Mouse (Mus musculus) regulatory T cell (primary cell): ENCODE results near the gene Rgs3.

ENCODE experiments used
- in situ Hi-C: fragments of 300-600 bp; cut with MboI, MseI; formaldehyde crosslinking; loops from one replicate; pipeline ENCODE4 v1.15.1; 2025; ENCODE audit warnings: high pct_unique_total_duplicates

The Rgs3 gene

DNA sequence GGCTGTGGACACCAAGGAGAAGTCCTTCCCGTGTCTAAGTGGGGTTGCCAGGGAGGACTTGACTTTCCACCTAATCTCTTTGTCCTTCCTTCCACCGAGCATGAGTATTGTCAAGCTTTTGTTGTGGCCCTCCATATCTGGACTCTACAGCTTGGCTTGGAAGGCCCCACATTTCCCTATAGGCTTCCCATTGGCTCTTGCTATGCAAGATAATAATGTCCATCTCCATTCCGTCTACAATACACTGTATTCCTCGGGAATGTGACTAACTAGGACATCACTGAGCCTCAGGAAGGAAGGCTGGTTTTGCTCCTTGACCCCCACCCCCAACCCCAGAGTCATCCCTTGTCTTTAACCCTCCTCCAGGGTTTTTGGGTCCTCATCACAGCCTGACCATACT lies 44.0 kb downstream of the Rgs3 start:
- in situ Hi-C loops, result no loop called here

DNA sequence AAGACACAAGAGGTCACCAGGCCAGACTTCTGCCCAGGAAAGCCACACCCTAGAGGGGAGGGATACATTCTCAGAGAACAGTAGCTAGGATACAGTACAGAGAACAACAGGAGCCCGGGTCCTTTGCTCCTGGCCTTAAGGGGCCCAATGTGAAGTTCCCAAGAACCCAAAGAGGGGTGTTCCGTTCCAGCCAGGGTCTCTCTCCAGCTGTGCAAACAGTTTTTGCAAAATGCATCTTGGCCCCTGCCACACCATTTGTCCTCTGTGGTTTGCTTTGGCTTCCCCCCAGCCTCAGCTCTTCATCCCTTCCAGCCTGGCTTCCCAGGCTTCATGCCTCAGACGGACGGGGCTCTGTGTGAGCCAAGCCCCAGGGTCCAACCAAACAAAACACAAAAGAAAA lies 44.4 kb downstream of the Rgs3 start:
- in situ Hi-C loops, result no loop called here

DNA sequence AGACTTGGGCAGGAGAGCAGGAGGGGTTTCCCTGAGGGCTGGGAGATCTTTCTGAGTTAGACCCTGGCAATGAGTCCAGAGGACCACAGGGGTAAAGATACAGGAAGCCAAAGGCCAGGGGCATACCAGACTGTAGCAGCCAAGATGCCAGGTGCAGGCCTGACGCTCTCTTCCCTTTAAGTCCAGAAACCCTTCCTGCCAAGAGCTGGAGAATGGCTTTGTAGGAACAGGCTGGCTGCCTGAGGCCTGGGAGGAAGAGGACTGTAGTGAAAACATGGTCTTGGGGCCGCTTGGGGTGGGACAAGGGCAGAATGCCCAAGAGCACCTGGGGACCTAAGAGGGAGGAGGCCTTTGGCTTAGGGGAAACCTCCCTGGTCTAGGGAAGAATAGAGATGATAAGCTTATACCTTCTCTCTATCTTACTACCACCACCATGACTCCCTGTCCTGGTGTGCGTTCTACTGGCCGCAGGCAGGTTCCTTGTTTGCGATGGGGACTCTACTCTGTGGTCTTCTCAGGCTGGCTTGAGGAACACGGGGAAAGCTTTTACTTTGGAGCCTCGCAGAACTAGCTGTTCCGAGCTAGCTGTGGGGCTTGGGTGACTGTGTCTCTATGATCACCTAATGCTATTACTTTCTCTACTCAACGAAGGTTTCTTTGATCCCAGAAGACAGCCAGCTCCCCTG lies 46.4 kb downstream of the Rgs3 start:
- in situ Hi-C loops, result no loop called here

DNA sequence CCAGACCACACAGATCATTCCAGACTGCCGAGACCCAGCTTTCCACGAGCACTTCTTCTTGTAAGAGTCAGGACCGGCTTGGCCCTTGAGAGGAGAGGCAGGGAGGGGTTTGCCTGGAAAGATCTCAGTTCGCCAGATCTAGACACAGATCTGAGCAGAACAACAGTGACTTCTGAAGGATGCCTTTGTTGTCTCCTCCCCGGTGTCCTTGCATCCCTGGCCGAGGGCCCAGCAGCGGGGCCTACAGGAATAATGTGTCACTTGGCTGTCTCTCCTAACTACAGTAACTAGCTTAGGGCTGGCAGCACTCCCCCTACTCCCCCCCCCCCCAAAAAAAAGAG lies 46.9 kb downstream of the Rgs3 start:
- in situ Hi-C loops, result no loop called here

DNA sequence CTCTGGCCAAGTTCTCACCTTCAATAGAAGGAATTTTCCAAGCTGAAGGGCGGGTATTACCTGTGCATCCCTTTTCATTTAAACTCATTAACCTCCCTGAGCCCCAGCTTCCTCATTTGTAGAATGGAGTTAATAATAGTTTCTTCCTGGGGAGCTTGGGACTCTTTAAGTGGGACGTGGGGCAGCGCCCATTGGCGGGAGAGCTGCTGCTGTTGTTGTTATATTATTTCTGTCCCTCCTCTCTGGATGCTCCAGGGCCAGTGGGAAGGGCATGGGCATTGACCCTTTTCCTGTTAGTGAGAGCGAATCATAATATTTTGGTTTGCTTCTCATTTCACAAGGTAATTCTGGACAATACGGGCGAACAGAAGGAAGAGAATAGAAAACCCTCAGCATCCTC lies 47.3 kb downstream of the Rgs3 start:
- in situ Hi-C loops, result no loop called here

DNA sequence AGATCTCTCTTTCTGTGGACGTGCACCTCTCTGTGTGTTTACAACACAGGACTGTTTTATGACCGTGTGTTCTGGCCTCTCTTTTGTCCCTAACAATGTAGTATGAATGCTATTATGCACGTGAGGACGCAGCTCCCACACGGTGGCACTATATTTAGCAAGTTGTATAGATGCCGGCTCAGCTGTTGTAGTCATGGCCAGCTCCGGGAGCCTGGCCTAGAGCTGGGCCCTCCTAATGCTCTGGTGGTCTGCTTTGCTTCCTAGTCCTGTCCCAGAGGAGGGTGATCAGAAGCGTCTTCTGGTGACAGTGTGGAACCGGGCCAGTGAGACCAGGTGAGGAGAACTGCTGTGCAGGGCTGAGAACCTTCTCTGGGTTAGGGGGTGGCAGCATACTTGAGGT lies 47.7 kb downstream of the Rgs3 start:
- in situ Hi-C loops, result no loop called here

DNA sequence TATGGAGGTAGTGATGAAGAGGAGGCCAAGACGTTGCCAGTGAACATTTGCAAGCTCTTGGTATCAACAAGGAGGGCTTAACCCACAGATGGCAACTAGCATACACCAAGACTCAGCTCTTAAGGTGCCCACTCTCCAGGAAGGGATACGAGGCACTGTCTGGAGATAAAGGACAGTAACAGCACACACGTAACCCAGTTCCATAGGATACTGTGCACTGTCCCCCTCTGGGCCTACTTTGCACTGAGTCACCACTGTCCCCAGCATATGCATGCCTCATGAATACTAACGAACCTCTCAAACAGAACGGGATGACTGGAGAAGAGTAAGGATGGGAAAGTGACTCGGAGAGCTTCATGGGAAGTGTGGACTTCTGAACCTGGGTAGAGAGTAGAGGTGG lies 48.2 kb downstream of the Rgs3 start:
- in situ Hi-C loops, result no loop called here

DNA sequence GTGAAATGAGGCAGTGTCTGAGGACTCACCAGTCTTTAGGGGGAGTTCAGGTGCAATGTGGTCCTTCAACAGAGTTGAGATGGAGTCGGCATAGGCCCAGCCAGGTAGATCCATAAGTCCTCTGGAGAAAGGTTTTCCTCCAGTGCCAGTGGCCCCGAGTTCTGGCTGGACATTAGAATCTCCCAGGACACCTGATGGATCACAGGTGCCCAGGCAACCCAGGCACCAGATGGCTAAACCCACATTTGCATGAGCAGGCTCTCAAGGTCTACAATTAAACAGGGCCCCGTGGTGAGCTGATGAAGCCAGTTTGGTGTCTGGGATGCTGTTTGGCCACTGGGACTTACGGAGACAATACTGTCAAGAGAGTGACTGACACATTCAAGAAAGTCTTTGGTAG lies 49.7 kb downstream of the Rgs3 start:
- in situ Hi-C loops, result no loop called here

DNA sequence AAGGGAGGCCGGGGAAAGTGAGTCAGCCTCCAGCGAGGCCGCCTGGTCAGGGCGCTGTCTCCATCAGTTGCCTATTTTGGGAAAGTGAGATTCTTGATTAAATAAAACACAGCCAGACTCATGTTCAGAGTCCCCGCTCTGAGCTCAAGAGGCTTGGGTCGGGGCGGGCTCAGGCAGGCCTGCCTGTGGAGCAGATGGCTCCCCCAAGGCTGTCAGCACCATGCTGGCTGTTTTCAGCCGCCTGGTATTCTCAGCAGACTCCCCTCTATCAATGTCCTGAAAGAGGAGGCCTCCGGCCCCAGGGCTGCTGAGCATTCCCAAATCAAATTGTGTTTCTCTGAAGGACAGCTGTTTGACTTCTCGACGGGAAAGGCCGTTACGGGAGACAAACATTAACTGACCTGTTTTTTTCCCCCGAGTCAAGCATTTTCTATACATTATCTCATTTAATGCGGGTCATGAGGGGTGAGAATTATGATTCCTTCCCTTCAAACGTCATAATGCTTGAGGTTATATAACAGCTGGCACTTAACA lies 50.6 kb downstream of the Rgs3 start:
- in situ Hi-C loops, result no loop called here

DNA sequence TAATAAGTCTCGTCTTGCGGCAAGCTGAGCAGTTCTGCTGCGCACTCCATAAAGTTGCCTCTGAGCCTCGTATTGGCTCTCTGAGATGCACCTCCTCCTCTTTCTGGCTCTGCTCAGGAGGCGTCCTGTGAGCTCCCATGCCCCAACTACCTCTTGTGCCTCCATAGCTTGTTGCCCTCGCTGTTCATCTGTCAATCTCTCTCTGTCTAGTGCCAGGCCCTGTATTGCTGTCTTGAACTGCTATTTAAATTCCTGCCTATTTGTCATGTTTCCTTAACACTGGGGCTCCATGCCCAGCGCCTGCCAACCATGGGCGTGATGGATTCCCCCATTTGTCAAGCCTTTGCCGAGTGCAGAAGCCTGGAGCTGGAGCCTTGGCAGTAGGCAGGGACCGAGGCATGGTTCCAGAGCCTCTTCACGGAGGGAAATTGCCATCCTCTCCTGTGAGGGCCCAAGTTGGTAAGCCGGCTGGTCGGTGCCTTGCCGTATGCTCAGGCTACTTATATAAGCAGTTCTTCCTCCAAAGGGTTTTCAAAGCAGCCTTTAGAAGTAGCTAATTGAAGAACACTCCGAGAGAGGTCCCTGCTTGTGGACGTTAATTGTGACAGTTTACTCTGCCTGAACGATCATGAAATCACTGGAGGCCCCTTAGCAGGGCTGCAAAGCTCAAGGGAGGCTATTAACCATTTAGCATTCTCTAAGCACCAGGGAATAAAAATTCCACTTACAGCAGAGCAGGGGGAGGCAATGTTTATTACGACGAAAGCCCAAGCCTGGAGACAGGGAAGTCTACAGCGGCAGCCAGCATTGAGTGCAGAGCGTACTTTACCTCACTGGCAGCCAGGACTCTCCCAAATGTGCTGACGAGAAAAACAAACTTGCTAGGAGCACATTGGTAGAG lies 53.2 kb downstream of the Rgs3 start:
- in situ Hi-C loops, result no loop called here

DNA sequence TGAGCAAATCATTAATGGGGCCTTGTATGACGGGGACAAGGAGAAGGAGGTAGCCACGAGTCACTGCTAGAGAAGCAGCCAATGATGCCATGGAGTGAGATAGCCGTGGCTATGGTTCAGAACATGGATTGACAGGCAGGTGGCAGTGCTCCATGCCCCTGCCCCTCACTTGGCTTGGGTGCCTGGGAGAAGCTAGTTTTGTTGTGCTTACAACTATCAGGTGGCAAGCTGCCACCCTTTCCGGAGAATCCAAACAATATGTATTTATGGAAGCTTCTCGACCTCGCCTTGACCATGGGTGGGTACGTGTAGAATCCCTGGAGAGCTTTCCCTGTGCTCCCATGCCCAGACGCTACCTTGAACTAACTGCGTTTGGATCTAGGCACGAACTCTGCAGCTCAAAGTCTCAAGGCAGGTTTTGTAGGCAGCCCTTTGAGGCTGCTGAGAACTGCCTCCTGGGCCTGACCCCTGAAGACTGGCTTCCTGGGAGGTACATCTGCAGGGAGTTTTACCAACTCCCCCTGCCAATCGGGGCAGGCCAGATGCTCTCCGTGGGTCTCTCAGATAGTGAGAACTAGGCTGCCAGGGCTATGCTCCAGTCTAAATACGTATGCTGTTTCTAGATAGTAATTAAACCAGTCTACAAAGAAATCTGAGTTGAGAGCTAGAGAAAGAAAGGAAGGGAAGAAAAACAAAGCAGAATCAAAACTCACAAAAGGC lies 54.2 kb downstream of the Rgs3 start:
- in situ Hi-C loops, result no loop called here

DNA sequence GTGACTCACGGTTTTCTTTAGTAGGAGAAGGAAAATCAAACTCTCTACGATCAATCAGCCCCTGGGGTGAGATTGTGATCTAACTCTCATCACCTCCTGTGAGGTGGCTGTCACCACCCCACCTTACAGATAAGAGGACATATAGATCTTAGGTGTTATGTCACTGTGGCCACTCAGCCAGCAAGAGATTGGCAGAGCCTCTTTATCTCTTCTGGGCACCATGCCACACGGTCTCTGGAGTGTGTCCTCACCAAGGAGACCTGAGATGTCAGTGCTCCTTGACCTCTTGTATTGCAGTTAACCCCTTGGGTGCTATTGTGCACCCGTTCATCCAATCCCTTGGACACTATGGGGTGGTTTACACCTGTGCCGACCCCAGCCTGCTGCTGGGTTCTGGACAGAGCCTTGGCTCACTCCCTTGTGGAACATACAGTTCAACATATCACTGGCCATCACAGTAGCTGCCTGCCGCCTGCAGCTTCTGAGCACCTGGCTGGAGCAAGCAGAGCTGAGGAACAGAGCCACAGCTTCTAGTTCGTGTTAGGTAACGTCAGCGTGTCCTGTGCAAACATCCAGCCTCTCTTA lies 58.3 kb downstream of the Rgs3 start:
- in situ Hi-C loops, result no loop called here

DNA sequence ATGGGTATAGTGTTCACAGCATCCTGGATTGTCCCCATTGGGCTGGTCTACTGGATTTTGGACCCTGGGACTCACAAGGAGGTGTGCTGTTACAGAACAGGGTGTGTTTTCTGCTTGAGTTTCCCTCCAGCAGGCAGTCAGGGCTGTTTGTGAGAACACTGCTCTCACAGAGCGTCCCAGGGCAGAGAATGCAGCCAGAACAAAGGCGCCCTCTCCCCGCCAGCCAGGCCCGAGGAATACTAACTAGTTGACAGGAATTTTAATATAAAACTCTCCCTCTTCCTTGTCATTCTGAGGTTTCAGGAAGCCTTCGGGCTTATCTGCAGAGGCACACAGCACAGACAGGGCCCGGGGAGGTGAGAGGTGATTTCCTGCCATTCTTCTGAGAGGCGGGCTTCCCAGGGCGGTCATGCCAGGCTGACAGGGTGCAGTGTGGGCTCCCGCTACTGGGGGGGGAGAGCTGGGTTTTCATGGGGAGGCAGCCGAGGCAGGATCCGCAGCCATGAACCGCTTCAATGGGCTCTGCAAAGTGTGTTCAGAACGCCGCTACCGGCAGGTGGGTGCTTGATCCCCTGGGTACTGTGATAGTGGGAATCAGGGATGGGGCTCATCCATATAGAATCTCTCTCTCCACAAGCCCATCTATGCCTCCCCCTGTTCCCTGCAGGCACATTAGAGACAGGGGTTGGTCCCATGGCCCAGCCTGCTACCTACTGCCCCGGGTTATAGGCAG lies 59.8 kb downstream of the Rgs3 start:
- in situ Hi-C loops, result no loop called here

DNA sequence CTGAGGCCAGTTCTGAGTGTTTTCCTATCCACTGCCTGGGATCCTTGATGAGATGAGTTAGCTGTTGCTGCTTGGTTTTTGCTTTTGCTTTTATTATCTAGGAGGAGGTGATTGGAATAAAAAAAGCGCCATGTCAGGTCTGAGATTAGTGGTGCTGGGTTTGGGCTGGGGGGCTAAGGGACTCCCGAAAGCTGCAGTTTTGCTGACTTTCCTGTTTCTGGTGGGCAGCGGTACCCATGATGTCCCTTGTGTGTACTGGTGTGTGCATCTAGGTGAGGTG lies 60.3 kb downstream of the Rgs3 start:
- in situ Hi-C loops, result no loop called here

DNA sequence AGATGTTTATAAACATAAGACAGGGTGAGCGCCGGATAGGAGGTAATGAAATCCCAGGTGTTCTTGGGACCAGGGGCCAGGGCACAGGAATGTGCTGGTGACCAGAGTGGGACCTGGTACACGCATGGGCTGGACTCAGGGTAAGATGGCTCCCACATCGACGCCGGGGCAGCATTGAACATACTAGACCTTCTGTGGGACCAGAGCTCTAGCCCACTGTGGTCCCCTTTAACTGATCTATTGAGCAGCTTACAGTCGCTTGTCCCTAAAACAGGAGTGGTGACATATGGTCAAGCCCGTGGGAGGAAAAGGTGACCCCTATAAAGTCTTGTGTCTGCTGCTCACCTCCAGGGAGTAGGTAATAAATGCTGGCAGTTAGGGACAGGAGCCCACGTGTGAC lies 61.5 kb downstream of the Rgs3 start:
- in situ Hi-C loops, result no loop called here

DNA sequence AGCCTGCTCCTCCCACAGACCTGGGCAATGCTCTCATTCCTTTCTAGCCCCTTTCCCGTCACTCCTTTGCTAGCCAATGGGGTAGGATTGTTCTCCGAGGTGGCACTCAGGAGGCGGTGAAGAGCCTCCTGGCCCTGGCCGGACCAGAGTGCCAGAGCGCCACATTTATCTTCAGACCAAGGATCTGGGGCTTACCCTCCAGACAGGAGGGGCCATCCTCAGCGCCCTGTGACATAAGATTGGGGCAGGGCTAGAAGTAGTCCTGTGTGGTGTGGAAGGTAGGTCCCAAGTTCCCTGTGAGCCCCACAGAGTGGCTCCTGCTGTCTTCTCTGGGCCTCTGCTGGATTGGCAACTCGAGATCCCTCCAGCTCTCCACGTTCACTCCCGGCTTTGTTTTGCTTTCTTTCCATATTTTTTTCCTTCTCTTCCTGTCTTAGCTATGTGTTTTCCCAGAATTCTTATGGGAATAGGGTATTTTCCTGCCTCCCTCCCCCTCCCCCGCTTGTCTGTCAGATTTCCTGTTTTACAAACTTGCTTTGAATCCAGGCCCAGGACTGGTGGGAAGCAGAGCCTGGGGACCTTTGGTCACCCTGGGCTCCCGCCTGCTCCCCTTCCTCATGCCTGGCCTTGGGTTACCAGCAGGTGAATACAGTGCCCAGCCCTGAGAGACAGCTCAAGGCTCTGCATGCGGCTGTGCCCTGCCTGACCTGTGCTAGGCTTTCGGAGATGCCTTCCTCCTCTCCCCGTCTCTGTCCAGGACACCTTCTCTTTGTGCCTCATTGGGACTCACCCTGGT lies 62.4 kb downstream of the Rgs3 start:
- in situ Hi-C loops, result no loop called here

DNA sequence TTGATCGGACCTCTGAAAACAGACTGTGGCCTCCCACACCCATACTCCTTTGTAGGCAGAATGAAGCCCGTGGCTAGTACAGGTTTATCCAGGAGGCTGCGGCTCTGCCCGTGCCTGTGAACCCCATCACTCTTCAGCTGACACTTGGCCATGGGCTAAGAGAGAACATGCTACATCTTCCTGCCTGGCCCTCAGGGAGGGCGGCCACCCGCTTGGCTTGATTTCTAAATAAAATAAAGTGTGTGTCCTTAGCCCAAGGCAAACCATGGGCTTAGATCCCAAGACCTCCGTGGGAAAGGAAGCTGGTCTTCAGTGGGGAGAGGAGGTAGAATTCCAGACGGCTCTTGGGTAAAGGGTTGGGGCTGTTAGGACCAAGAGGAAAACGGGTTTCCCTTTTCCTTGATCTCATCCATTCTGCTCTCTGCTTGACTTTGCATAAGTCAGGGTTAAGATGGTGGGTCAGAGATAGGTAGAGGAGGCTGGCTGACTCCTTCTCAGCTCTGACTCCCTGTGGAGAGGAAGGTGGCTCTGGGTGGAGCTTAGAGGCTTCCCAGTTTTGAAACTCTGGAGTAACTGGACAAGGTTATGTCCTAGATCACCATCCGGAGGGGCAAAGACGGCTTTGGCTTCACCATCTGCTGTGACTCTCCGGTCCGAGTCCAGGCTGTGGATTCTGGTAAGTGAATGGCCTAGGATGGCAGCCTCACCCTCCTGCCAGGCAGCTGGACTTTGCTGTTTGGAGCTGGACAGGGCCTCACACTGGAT lies 63.8 kb downstream of the Rgs3 start:
- in situ Hi-C loops, result no loop called here

DNA sequence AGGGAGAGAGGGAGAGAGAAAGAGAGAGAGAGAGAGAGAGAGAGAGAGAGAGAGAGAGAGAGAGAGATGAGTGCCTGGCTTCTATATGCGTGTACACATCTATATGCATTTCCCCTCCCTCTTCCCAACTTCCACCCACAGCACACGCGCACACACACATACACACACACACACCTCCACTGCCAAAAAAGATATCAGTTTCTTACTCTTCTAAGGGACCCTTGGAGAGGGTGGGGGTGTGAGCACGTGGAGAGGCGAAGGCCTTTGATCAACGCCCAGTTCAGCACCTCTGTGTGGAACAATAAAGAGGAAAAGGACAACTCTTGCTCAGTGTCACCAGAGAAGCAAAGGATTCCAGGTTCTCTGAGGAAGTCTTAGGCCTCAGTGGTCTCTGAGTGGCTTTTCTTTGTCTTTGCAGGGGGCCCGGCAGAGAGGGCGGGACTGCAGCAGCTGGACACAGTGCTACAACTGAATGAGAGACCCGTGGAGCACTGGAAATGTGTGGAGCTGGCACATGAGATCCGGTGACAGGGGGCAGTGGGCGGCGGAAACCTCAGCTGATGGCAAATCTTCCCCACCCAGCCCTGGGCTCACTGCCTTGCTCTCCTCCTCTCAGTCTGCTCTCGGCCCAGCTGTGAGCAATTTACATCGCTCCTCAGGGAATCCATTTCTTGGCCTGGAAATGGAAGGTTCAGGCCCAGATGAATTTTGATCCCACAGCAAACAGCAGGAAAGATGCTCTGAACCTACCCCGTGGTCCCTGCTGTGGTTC lies 65.2 kb downstream of the Rgs3 start:
- in situ Hi-C loops, result no loop called here

DNA sequence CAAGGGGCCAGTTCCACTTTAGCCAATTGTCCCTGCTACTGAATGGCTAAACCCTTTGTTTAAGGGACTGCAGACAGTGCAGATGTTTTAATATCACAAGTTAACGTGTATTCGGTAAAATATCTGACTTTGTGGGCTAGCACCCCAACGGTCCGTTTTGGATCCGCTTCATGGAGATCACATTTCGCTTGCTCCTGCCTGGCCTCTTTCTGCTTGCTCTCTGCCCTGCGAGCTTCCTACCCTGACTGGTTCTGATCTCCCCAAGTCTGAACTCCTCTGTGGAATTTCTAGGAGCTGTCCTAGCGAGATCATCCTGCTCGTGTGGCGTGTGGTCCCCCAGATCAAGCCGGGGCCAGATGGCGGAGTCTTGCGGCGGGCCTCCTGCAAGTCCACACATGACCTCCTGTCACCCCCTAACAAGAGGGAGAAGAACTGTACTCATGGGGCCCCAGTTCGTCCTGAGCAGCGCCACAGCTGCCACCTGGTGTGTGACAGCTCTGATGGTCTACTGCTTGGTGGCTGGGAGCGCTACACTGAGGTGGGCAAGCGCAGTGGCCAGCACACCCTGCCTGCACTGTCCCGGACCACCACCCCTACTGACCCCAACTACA lies 65.9 kb downstream of the Rgs3 start:
- in situ Hi-C loops, result no loop called here
